Mouse (Mus musculus): Measurements from ENCODE around the gene Snd1.

GRCm38 (mm10) chr6:28710035-28710434 is 235.1 kb downstream of the Snd1 start:
- no peak for TF ChIP-seq CTCF (IDR thresholded peaks at IDR 0.05; ENCODE audit: control insufficient read depth, insufficient read depth, low read length)
- no peak for TF ChIP-seq POLR2A (IDR thresholded peaks at IDR 0.05; ENCODE audit: borderline replicate concordance, control insufficient read depth, low read depth, low read length)
